Mouse (Mus musculus): ENCODE data around the gene Evi5l. TPM values are rescaled to one million over a fixed set of nuclear protein-coding genes. Genes with fewer than 3 reads are reported as not detected.

The Evi5l gene
- polyA plus RNA-seq, 1 experiment from 2014 or later: 86.7 TPM

DNA sequence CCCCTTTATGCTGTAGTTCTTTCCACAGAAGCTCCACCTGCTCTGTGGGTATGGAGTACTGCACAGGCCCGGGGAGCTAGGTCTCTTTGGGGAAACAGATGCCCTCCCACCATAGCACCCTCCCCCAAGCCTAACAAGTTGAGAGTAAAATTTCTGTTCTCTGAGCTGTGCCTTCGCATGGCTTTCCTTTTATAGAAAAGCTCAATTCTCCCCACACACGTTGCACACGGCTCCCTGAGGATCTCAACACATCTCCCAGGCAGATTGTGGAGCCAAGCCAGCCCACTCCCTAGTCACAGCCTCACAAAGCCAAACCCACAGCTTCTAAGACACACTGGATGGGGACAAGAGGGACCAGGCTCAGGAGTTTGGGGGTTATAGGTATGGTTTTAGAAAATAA is 90.5 kb downstream of the Evi5l start:
- WGBS: 48% methylated on average over 4 of the region's 4 CpGs
- Histone ChIP-seq H3K4me3 (ENCODE audit: low read depth, low read length) (peak overlapping the region; percentile 87; the same call in 1 of the 2 replicates), H3K4me2 (ENCODE audit: low read depth, low read length) (peak overlapping the region; percentile 65), H3K9me3 (ENCODE audit: control insufficient read depth, low read length) (no peaks in the 10 kb centered on the region), H3K4me1 (ENCODE audit: control insufficient read depth, insufficient read depth, low read length) (peaks cover 31% of the 10 kb centered on the region), H3K36me3 (ENCODE audit: control insufficient read depth, insufficient read depth, low read length) (peaks cover 20% of the 10 kb centered on the region), H3K27ac (ENCODE audit: low read depth, low read length) (peak overlapping the region; percentile 39), H3K27me3 (ENCODE audit: control insufficient read depth, insufficient read depth, low read length) (no peaks in the 10 kb centered on the region), H3K9ac (replicated peaks; ENCODE audit: low read depth, low read length) (peak overlapping the region; percentile 97; the same call in 1 of the 2 replicates)
- ATAC-seq (ENCODE audit: low read depth): no peak

DNA sequence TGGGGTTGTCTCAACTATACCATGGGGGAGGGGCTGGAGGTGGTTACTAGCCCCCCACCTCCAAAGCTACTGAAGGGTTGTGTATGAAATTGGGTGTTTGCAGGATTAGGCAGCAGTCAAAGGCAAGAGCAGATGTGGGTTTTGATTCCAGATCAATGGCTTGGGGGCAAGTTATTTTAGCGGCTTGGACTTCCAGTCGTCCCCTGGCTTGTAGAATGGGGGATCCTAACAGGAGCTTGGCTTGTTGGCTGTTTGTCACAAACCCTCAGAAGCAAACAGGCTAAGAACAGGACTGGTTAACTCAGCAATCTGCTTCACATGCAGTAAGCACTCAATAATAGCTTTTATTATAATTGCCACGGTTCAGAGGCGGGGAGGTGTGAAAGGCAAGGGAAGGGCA is 91.0 kb downstream of the Evi5l start:
- H3K4me2 ChIP-seq (ENCODE audit: low read depth, low read length): peak overlapping the region; percentile 65
- 63% methylated on average over 4 of the region's 4 CpGs for WGBS

DNA sequence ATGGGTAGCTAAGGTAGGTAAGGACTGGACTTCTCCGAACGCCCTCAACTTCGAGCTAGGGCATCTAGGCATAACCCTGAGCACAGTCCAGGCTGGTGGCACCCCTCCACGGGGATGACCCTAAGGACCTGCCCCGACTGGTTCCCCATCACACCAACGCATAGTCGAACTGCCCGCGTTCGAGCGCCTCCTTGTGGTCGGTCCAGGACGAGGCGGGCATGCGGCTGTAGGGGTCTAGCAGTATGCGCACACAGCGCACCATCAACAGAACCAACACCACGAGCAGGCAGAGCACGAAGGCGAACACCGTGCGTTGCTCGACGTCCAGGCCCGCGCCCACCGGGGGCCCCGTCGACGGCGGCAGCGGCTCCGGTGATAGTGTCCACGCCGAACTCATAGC is 91.9 kb downstream of the Evi5l start:
- 3% methylated on average over 35 of the region's 35 CpGs for WGBS
- Histone ChIP-seq H3K27ac (ENCODE audit: low read depth, low read length) (peak overlapping the region; percentile 94), H3K36me3 (ENCODE audit: control insufficient read depth, insufficient read depth, low read length) (peaks cover 25% of the 10 kb centered on the region), H3K4me3 (ENCODE audit: low read depth, low read length) (peak overlapping the region; percentile 87), H3K27me3 (ENCODE audit: control insufficient read depth, insufficient read depth, low read length) (no peaks in the 10 kb centered on the region), H3K4me2 (ENCODE audit: low read depth, low read length) (peak overlapping the region; percentile 65), H3K9ac (replicated peaks; ENCODE audit: low read depth, low read length) (peak overlapping the region; percentile 97), H3K9me3 (ENCODE audit: control insufficient read depth, low read length) (no peaks in the 10 kb centered on the region), H3K4me1 (ENCODE audit: control insufficient read depth, insufficient read depth, low read length) (peaks cover 31% of the 10 kb centered on the region)
- peak; percentile 70 for ATAC-seq (ENCODE audit: low read depth)

More for the DNA sequence above, 91.0 kb downstream of the Evi5l start:
- no peaks in the 10 kb centered on the region for H3K9me3 ChIP-seq (ENCODE audit: control insufficient read depth, low read length)
- H3K4me3 ChIP-seq (ENCODE audit: low read depth, low read length): peak overlapping the region; percentile 87
- peaks cover 31% of the 10 kb centered on the region for H3K4me1 ChIP-seq (ENCODE audit: control insufficient read depth, insufficient read depth, low read length)
- peak overlapping the region; percentile 94 for H3K27ac ChIP-seq (ENCODE audit: low read depth, low read length)
- peaks cover 22% of the 10 kb centered on the region for H3K36me3 ChIP-seq (ENCODE audit: control insufficient read depth, insufficient read depth, low read length)
- no peak for ATAC-seq (ENCODE audit: low read depth)
- no peaks in the 10 kb centered on the region for H3K27me3 ChIP-seq (ENCODE audit: control insufficient read depth, insufficient read depth, low read length)
- H3K9ac ChIP-seq (replicated peaks; ENCODE audit: low read depth, low read length): peak overlapping the region; percentile 97

DNA sequence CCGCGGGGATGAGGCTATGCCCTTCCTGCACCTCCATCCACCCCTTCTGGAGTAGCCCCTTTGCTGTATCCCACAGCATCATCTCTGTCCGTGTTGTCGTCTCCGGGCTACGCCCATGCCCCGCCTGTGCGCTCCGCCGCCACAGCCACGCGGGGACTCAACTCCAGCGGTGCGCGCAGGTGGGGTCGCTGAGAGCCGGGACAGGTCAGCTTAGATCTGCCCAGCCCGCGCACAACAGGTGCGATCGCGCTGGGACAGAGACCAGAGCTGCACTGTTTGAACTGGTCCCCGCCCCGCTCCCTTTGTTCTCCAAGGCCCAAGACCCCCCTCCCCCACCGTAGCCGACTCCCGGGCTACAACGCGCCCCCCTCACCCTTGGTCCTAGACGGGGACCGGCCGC is 92.3 kb downstream of the Evi5l start:
- no peaks in the 10 kb centered on the region for H3K27me3 ChIP-seq (ENCODE audit: control insufficient read depth, insufficient read depth, low read length)
- H3K36me3 ChIP-seq (ENCODE audit: control insufficient read depth, insufficient read depth, low read length): peaks cover 25% of the 10 kb centered on the region
- H3K4me1 ChIP-seq (ENCODE audit: control insufficient read depth, insufficient read depth, low read length): peaks cover 31% of the 10 kb centered on the region
- peak overlapping the region; percentile 65 for H3K4me2 ChIP-seq (ENCODE audit: low read depth, low read length)
- H3K27ac ChIP-seq (ENCODE audit: low read depth, low read length): peak overlapping the region; percentile 94
- peak overlapping the region; percentile 97 for H3K9ac ChIP-seq (replicated peaks; ENCODE audit: low read depth, low read length)
- no peaks in the 10 kb centered on the region for H3K9me3 ChIP-seq (ENCODE audit: control insufficient read depth, low read length)
- H3K4me3 ChIP-seq (ENCODE audit: low read depth, low read length): peak overlapping the region; percentile 87
- ATAC-seq (ENCODE audit: low read depth): peak; percentile 69
- WGBS: 0% methylated on average over 31 of the region's 32 CpGs

DNA sequence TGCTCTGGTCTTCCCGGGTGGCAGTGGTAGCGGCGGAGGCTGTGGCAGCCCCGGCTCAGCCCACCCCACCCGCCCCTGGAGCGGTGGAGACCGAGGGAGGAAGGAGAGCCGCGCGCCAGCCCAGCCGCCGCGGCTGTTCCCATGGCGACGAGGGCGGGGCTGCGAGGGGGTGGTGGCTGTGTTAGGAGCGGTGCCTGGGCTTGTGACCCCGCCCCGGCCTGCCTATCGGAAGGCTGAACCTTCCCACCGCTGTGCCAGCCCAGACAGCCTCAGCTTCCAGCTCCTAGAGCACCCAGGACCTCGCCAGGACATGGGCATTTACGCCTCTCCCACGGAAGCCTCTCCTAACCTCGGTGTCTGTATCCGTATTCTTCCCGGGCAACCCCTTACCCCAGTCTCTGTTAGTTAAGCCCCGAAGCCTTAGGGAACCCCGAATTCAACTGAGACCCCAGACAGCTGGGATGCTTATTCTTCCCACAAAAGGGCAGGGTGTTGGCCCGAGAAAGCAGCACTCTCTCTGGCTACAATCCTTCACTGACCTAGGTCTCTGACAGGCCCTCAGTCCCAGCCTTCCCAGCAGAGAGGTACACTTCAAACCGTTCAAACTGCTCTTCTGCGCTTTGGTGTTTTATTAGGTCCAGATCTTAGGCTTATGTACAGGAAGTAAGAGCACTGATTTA is 92.9 kb downstream of the Evi5l start, which contains the start of gene Ctxn1:
Ctxn1 (minus strand) TSS at position 150 of the 680 bp plus-strand sequence.
- H3K27ac ChIP-seq (ENCODE audit: low read depth, low read length): peak within 1 kb of the TSS; percentile 94
- peak; percentile 88 for ATAC-seq (ENCODE audit: low read depth)
- peaks cover 27% of the 10 kb centered on the region for H3K36me3 ChIP-seq (ENCODE audit: control insufficient read depth, insufficient read depth, low read length)
- no peaks in the 10 kb centered on the region for H3K9me3 ChIP-seq (ENCODE audit: control insufficient read depth, low read length)
- H3K4me2 ChIP-seq (ENCODE audit: low read depth, low read length): peak within 1 kb of the TSS; percentile 65
- no peaks in the 10 kb centered on the region for H3K27me3 ChIP-seq (ENCODE audit: control insufficient read depth, insufficient read depth, low read length)
- H3K9ac ChIP-seq (replicated peaks; ENCODE audit: low read depth, low read length): peak within 1 kb of the TSS; percentile 97
- peaks cover 26% of the 10 kb centered on the region for H3K4me1 ChIP-seq (ENCODE audit: control insufficient read depth, insufficient read depth, low read length)
- peak within 1 kb of the TSS; percentile 87 for H3K4me3 ChIP-seq (ENCODE audit: low read depth, low read length)
- 7% methylated on average over 27 of the region's 33 CpGs for WGBS

DNA sequence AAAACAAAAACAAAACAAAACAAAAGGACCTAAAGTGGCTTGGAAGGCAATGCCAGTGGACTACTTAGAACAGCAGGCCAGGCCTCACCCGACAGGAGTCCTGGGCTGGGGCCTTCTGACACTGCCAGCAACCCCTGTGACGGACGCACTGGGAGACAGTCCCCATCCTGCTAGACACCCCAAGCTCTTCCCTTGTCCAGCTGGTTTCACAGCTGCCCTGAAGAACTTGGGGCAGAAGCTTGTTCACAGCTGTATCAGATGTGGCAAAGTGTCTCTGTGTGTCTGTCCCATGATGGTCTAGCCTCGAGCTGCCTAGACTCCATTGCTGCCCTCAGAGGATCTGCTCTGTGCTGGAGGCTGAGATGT is 93.4 kb downstream of the Evi5l start:
- peaks cover 30% of the 10 kb centered on the region for H3K36me3 ChIP-seq (ENCODE audit: control insufficient read depth, insufficient read depth, low read length)
- WGBS: 81% methylated on average over 4 of the region's 4 CpGs
- H3K4me2 ChIP-seq (ENCODE audit: low read depth, low read length): no peak overlapping the region; the same call in 1 of the 2 replicates
- no peak overlapping the region; the same call in 1 of the 2 replicates for H3K9ac ChIP-seq (replicated peaks; ENCODE audit: low read depth, low read length)
- H3K27me3 ChIP-seq (ENCODE audit: control insufficient read depth, insufficient read depth, low read length): no peaks in the 10 kb centered on the region
- peaks cover 24% of the 10 kb centered on the region for H3K4me1 ChIP-seq (ENCODE audit: control insufficient read depth, insufficient read depth, low read length)
- peak overlapping the region; percentile 94 for H3K27ac ChIP-seq (ENCODE audit: low read depth, low read length)
- no peak for ATAC-seq (ENCODE audit: low read depth)
- no peaks in the 10 kb centered on the region for H3K9me3 ChIP-seq (ENCODE audit: control insufficient read depth, low read length)
- no peak overlapping the region for H3K4me3 ChIP-seq (ENCODE audit: low read depth, low read length)

Other genes starting within 250 kb of the Evi5l start
- gene Cd209b, start 239.7 kb upstream of the Evi5l start, polyA plus RNA-seq (2014; fragmentation: Nextera tagmentation; extraction: Ambion mirVana): not detected in 2 replicates
- 0.64 and 0.88 TPM in 2 replicates for gene Cd209c, start 211.8 kb upstream of the Evi5l start, polyA plus RNA-seq (2014; fragmentation: Nextera tagmentation; extraction: Ambion mirVana)
- gene Cd209f, start 60.7 kb upstream of the Evi5l start, polyA plus RNA-seq (2014; fragmentation: Nextera tagmentation; extraction: Ambion mirVana): not detected in 2 replicates
- not detected in 2 replicates for gene Cd209g, start 32.5 kb upstream of the Evi5l start, polyA plus RNA-seq (2014; fragmentation: Nextera tagmentation; extraction: Ambion mirVana)
- 48.5 and 53.3 TPM in 2 replicates for gene Prr36, start 50.9 kb downstream of the Evi5l start, polyA plus RNA-seq (2014; fragmentation: Nextera tagmentation; extraction: Ambion mirVana)
- 0.07 TPM in 1 of 2 replicates, not detected in the other for gene Lrrc8e, start 60.3 kb downstream of the Evi5l start, polyA plus RNA-seq (2014; fragmentation: Nextera tagmentation; extraction: Ambion mirVana)
- gene Map2k7, start 72.2 kb downstream of the Evi5l start, polyA plus RNA-seq (2014; fragmentation: Nextera tagmentation; extraction: Ambion mirVana): 17.4 and 22.1 TPM in 2 replicates
- 0.89 and 1.3 TPM in 2 replicates for gene Gm49320, start 72.3 kb downstream of the Evi5l start, polyA plus RNA-seq (2014; fragmentation: Nextera tagmentation; extraction: Ambion mirVana)
- gene Tgfbr3l, start 81.6 kb downstream of the Evi5l start, polyA plus RNA-seq (2014; fragmentation: Nextera tagmentation; extraction: Ambion mirVana): 4.2 and 6.5 TPM in 2 replicates
- 57.9 and 69.0 TPM in 2 replicates for gene Snapc2, start 86.5 kb downstream of the Evi5l start, polyA plus RNA-seq (2014; fragmentation: Nextera tagmentation; extraction: Ambion mirVana)
- 203 and 212 TPM in 2 replicates for gene Ctxn1, start 92.7 kb downstream of the Evi5l start, polyA plus RNA-seq (2014; fragmentation: Nextera tagmentation; extraction: Ambion mirVana)
- 52.2 and 52.3 TPM in 2 replicates for gene Timm44, start 109.3 kb downstream of the Evi5l start, polyA plus RNA-seq (2014; fragmentation: Nextera tagmentation; extraction: Ambion mirVana)
- gene Ccl25, start 158.6 kb downstream of the Evi5l start, polyA plus RNA-seq (2014; fragmentation: Nextera tagmentation; extraction: Ambion mirVana): 21.4 and 24.3 TPM in 2 replicates
- gene Elavl1, start 158.8 kb downstream of the Evi5l start, polyA plus RNA-seq (2014; fragmentation: Nextera tagmentation; extraction: Ambion mirVana): 106 and 120 TPM in 2 replicates

Data from neural tube, embryonic 14.5 days (tissue).